12 mouse cellular contexts compared by ENCODE assay signal in the genomic region with DNA sequence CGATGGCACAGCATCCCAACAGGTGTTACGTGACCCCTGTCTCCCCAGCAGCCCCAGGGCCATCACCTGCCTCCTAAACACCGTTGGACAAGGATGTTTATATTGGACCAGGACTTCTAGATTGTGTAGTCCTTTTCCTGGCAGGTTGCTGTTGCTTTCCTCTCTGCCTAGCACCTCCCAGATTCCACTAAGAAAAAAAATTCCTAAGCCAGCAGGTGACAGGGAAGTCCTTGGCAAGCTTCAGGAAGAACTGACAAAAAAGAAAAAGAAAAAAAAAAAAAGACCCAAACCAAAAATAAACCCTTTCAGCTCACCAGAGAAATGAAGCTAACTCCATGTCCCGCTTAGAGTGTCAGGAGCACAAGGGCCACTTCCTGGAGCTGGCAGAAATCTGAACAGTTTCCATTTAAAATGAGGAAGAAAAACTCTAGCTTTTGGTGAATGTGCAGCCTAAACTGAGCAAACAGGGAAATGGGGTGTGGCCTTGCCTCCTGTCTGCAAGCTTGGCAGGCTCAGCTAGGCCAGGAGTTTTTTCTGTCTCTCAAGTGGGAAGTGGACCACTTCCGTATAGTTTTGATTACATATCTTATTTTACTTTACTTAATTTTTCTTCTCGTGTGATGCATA. TPM values are rescaled to one million over a fixed set of nuclear protein-coding genes. Genes with fewer than 3 reads are reported as not detected.
DNase-seq lines count a peak whose midpoint lies in the region; ATAC-seq and TF ChIP-seq lines count a peak whose summit lies in the region.
"Had no signal": no experiment of that assay in that cellular context is flagged by ENCODE, and none has a peak within 500 bp of the region (broad histone marks: within the 10 kb centered on the region; RNA-seq: fewer than 3 reads in every experiment).

No protein-coding gene starts in this region.

- H3K9me3 ChIP-seq in liver, postnatal 0 days (ENCODE audit: low read length) = no peaks in the 10 kb centered on the region
- H3K9me3 ChIP-seq: hindbrain, embryonic 15.5 days had no signal

- H3K36me3 ChIP-seq in liver, adult 2 months (ENCODE audit: control insufficient read depth, insufficient read depth, low read length) = no peaks in the 10 kb centered on the region
- H3K36me3 ChIP-seq in liver, postnatal 0 days (replicated peaks; ENCODE audit: insufficient read depth, low read length) = no peaks in the 10 kb centered on the region
- H3K36me3 ChIP-seq: hindbrain, embryonic 15.5 days had no signal

- TF ChIP-seq CTCF in liver, adult 2 months (IDR thresholded peaks at IDR 0.05; ENCODE audit: low read depth, low read length) = no peak
- TF ChIP-seq CTCF in liver, postnatal 0 days (IDR thresholded peaks at IDR 0.05; ENCODE audit: low read depth) = no peak

- H3K9ac ChIP-seq in liver, adult 2 months (ENCODE audit: low read depth, low read length) = no peak overlapping the region
- H3K9ac ChIP-seq in liver, postnatal 0 days (replicated peaks) = no peak overlapping the region
- H3K9ac ChIP-seq: hindbrain, embryonic 15.5 days had no signal

- no peak for TF ChIP-seq EP300 in liver, postnatal 0 days (IDR thresholded peaks at IDR 0.05; ENCODE audit: low read depth)

- peak; percentile 46 for DNase-seq in liver, adult 2 months (ENCODE audit: extremely low read depth, low read depth, low spot score)
- no peak for DNase-seq in liver, postnatal 0 days
- DNase-seq in kidney, postnatal 10 days = peak; percentile 42
- DNase-seq in skeletal muscle tissue, adult 2 months (ENCODE audit: low read depth, low spot score) = peak; percentile 33
- DNase-seq in urinary bladder, postnatal 4 days (ENCODE audit: low spot score in 2 of 2) = no peak
- no peak for DNase-seq in testis, postnatal 10 days (ENCODE audit: low spot score)
- DNase-seq: gastrocnemius, postnatal 36 days; left cerebral cortex, postnatal 4 days; right cerebral cortex, postnatal 14 days had no signal

- 62% methylated on average over 6 of the region's 6 CpGs for WGBS in liver, adult 2 months
- WGBS in liver, postnatal 0 days (ENCODE audit: insufficient replicate concordance) = 39% methylated on average over 6 of the region's 6 CpGs

- no peak for TF ChIP-seq POLR2A in liver, adult 2 months (IDR thresholded peaks at IDR 0.05; ENCODE audit: extremely low read depth, insufficient read depth, low read length)

- H3K79me2 ChIP-seq in liver, adult 2 months (ENCODE audit: control insufficient read depth, insufficient read depth, low read length) = no peaks in the 10 kb centered on the region

- no peak overlapping the region for H3K4me2 ChIP-seq in liver, postnatal 0 days (ENCODE audit: low read depth, low read length)
- H3K4me2 ChIP-seq: hindbrain, embryonic 15.5 days had no signal

- H3K4me1 ChIP-seq in liver, adult 2 months (ENCODE audit: control insufficient read depth, insufficient read depth, low read length) = no peaks in the 10 kb centered on the region
- no peaks in the 10 kb centered on the region for H3K4me1 ChIP-seq in liver, postnatal 0 days (ENCODE audit: insufficient read depth)

- H3K27ac ChIP-seq in liver, adult 2 months (replicated peaks; ENCODE audit: insufficient read depth, low read depth, low read length) = peak overlapping the region; percentile 32
- H3K27ac ChIP-seq in liver, postnatal 0 days (ENCODE audit: low read depth) = no peak overlapping the region
- H3K27ac ChIP-seq: hindbrain, embryonic 15.5 days had no signal

- H3K27me3 ChIP-seq in liver, adult 2 months (ENCODE audit: control insufficient read depth, insufficient read depth, low read length) = no peaks in the 10 kb centered on the region
- H3K27me3 ChIP-seq in liver, postnatal 0 days (ENCODE audit: insufficient read depth, low read length) = no peaks in the 10 kb centered on the region

- no peak overlapping the region for H3K4me3 ChIP-seq in liver, adult 2 months (ENCODE audit: insufficient read depth, low read depth, low read length)
- H3K4me3 ChIP-seq in liver, postnatal 0 days (ENCODE audit: low read depth, low read length) = no peak overlapping the region
- H3K4me3 ChIP-seq: hindbrain, embryonic 15.5 days had no signal

- ATAC-seq in liver, postnatal 0 days = no peak
- ATAC-seq in common myeloid progenitor, adult 5-6 weeks (replicated peaks; ENCODE audit: low read depth, poor library complexity, severe bottlenecking) = peak; percentile 95
- ATAC-seq: Patski had no signal

RNA-seq across cellular contexts. Expression of gene Tnfrsf11a, which starts 6.3 kb away (rescaled TPM):
- 1.2 TPM in 2 replicates for total RNA-seq in liver, adult 2 months (2014; rRNA removed)
- polyA plus RNA-seq in liver, adult 2 months (2012; rRNA removed) = 0.24 and 0.45 TPM in 2 replicates
- 0.60 and 0.89 TPM in 2 replicates for polyA plus RNA-seq in liver, postnatal 0 days (2015; fragmentation: Nextera tagmentation; extraction: Ambion mirVana)
- 0.32 TPM in 1 of 2 replicates, not detected in the other for total RNA-seq in common myeloid progenitor, adult 5-6 weeks (2017)

Comparison
In these comparisons a context has a peak if more than half of its experiments do, and no peak if none do; other contexts are left out.
1. DNase-seq: peak in liver, adult 2 months (single experiment), kidney, postnatal 10 days (single experiment) and skeletal muscle tissue, adult 2 months (single experiment); none in liver, postnatal 0 days (single experiment), urinary bladder, postnatal 4 days (0 of 2) and testis, postnatal 10 days (single experiment).